Mouse (Mus musculus) neural tube, embryonic 13.5 days (tissue): ENCODE results near the gene Gm20388. TPM values are rescaled to one million over a fixed set of nuclear protein-coding genes. Genes with fewer than 3 reads are reported as not detected.

ENCODE experiments used
- ATAC-seq: fragments of 200-750 bp; cut with Nextera tagmentation; 2 replicates; pipeline ENCODE4 v1.8.0; 2017; ENCODE audit warnings: low read depth, mild to moderate bottlenecking, moderate TSS enrichment, moderate library complexity
- H3K27ac ChIP-seq: fragments of 300-500 bp; sonication (generic); replicated peaks from 2 replicates; pipeline ENCODE4 v1.5.1; 2015; ENCODE audit warnings: moderate library complexity, mild to moderate bottlenecking, inconsistent platforms
- H3K27me3 ChIP-seq: fragments of 300-500 bp; sonication (generic); 2 replicates; pipeline ENCODE4 v1.6.1; 2015; ENCODE audit warnings: mild to moderate bottlenecking, inconsistent platforms
- H3K36me3 ChIP-seq: fragments of 300-500 bp; sonication (generic); 2 replicates; pipeline ENCODE4 v1.6.1; 2015; ENCODE audit warnings: mild to moderate bottlenecking, inconsistent platforms
- H3K4me1 ChIP-seq: fragments of 300-500 bp; sonication (generic); replicated peaks from 2 replicates; pipeline ENCODE4 v1.6.1; 2015; ENCODE audit warnings: inconsistent platforms
- H3K4me2 ChIP-seq: fragments of 300-500 bp; sonication (generic); 2 replicates; pipeline ENCODE4 v1.6.1; 2015; ENCODE audit warnings: inconsistent platforms, mild to moderate bottlenecking, moderate library complexity
- H3K4me3 ChIP-seq: fragments of 300-500 bp; sonication (generic); 2 replicates; pipeline ENCODE4 v1.5.1; 2015; ENCODE audit warnings: mild to moderate bottlenecking, inconsistent platforms
- H3K9ac ChIP-seq: fragments of 300-500 bp; sonication (generic); 2 replicates; pipeline ENCODE4 v1.6.1; 2015; ENCODE audit warnings: moderate library complexity, mild to moderate bottlenecking, inconsistent platforms
- H3K9me3 ChIP-seq: fragments of 300-500 bp; sonication (generic); 2 replicates; pipeline ENCODE4 v1.6.1; 2016; ENCODE audit warnings: inconsistent platforms
- WGBS: fragments of 180-500 bp; shearing (Covaris S2); methylation state at CpG from one replicate; pipeline ENCODE4 v1.1.7; 2015; 5-methylcytosine and 5-hydroxymethylcytosine counted together
- polyA plus RNA-seq: library from polyadenylated mRNA; unstranded; fragments of >200 nt; fragmentation: Nextera tagmentation; extraction: Ambion mirVana; gene quantifications from 2 replicates; pipeline ENCODE4 v1.2.1, GENCODE M21; 2015

Gm20388 gene
- polyA plus RNA-seq, 1 experiment from 2014 or later, result 0.27 TPM

- WGBS, result 93% methylated on average over 27 of the region's 27 CpGs
- Histone ChIP-seq H3K4me3 (no peak overlapping the region), H3K4me1 (no peaks in the 10 kb centered on the region), H3K36me3 (peaks cover 17% of the 10 kb centered on the region), H3K4me2 (no peak overlapping the region), H3K27ac (no peak overlapping the region), H3K9ac (no peak overlapping the region), H3K27me3 (no peaks in the 10 kb centered on the region), H3K9me3 (no peaks in the 10 kb centered on the region)
- no peak for ATAC-seq
Measured at GRCm38 (mm10) chr8:123341040-123342015, 3430.7 kb downstream of the Gm20388 start.

- Histone ChIP-seq H3K4me1 (no peaks in the 10 kb centered on the region), H3K36me3 (peaks cover 17% of the 10 kb centered on the region), H3K9me3 (no peaks in the 10 kb centered on the region), H3K4me2 (no peak overlapping the region), H3K27me3 (no peaks in the 10 kb centered on the region), H3K4me3 (no peak overlapping the region), H3K27ac (no peak overlapping the region), H3K9ac (no peak overlapping the region)
- ATAC-seq, result no peak
- WGBS, result 91% methylated on average over 8 of the region's 8 CpGs
Measured at GRCm38 (mm10) chr8:123342253-123342652, 3431.6 kb downstream of the Gm20388 start.

GRCm38 (mm10) chr8:123342911-123343310, 3432.3 kb downstream of the Gm20388 start:
- Histone ChIP-seq H3K27ac (no peak overlapping the region), H3K9me3 (no peaks in the 10 kb centered on the region), H3K4me3 (no peak overlapping the region), H3K4me2 (no peak overlapping the region), H3K27me3 (no peaks in the 10 kb centered on the region), H3K4me1 (0 out of 2 replicates have a peak, but pooled peaks cover 1% of the 10 kb centered on the region), H3K36me3 (peaks cover 18% of the 10 kb centered on the region), H3K9ac (no peak overlapping the region)
- 84% methylated on average over 7 of the region's 7 CpGs for WGBS
- no peak for ATAC-seq

- H3K9ac ChIP-seq, result no peak overlapping the region
- no peak overlapping the region for H3K4me3 ChIP-seq
- H3K27ac ChIP-seq, result no peak overlapping the region; the same call in 1 of the 2 replicates
- H3K27me3 ChIP-seq, result no peaks in the 10 kb centered on the region
- no peak overlapping the region for H3K4me2 ChIP-seq
- no peak for ATAC-seq
- H3K9me3 ChIP-seq, result no peaks in the 10 kb centered on the region
- peaks cover 23% of the 10 kb centered on the region for H3K36me3 ChIP-seq
- WGBS, result 88% methylated on average over 12 of the region's 12 CpGs
- H3K4me1 ChIP-seq, result 0 out of 2 replicates have a peak, but pooled peaks cover 6% of the 10 kb centered on the region
Measured at GRCm38 (mm10) chr8:123343422-123343821, 3432.8 kb downstream of the Gm20388 start.

GRCm38 (mm10) chr8:123345135-123345534, 3434.5 kb downstream of the Gm20388 start:
- no peak overlapping the region for H3K4me2 ChIP-seq
- peaks cover 24% of the 10 kb centered on the region for H3K36me3 ChIP-seq
- peaks cover 13% of the 10 kb centered on the region; the same call in 1 of the 2 replicates for H3K4me1 ChIP-seq
- H3K9ac ChIP-seq, result no peak overlapping the region
- no peak overlapping the region for H3K4me3 ChIP-seq
- H3K27me3 ChIP-seq, result no peaks in the 10 kb centered on the region
- ATAC-seq, result no peak
- no peaks in the 10 kb centered on the region for H3K9me3 ChIP-seq
- H3K27ac ChIP-seq, result no peak overlapping the region
- WGBS, result 84% methylated on average over 8 of the region's 8 CpGs

GRCm38 (mm10) chr8:123345856-123346255, 3435.2 kb downstream of the Gm20388 start:
- Histone ChIP-seq H3K27me3 (no peaks in the 10 kb centered on the region), H3K9ac (no peak overlapping the region), H3K27ac (no peak overlapping the region), H3K4me1 (peaks cover 13% of the 10 kb centered on the region; the same call in 1 of the 2 replicates), H3K4me2 (no peak overlapping the region), H3K9me3 (no peaks in the 10 kb centered on the region), H3K4me3 (no peak overlapping the region), H3K36me3 (peaks cover 23% of the 10 kb centered on the region)
- 92% methylated on average over 6 of the region's 6 CpGs for WGBS
- no peak for ATAC-seq

GRCm38 (mm10) chr8:123347293-123347692, 3436.7 kb downstream of the Gm20388 start:
- Histone ChIP-seq H3K4me3 (no peak overlapping the region), H3K27ac (no peak overlapping the region), H3K9me3 (no peaks in the 10 kb centered on the region), H3K4me1 (peaks cover 15% of the 10 kb centered on the region; the same call in 1 of the 2 replicates), H3K27me3 (no peaks in the 10 kb centered on the region), H3K4me2 (no peak overlapping the region), H3K36me3 (peaks cover 18% of the 10 kb centered on the region), H3K9ac (no peak overlapping the region)
- no peak for ATAC-seq
- WGBS, result 78% methylated on average over 2 of the region's 2 CpGs

GRCm38 (mm10) chr8:123348237-123348843, 3437.7 kb downstream of the Gm20388 start:
- WGBS, result 64% methylated on average over 9 of the region's 9 CpGs
- Histone ChIP-seq H3K4me3 (no peak overlapping the region), H3K36me3 (peaks cover 18% of the 10 kb centered on the region), H3K4me2 (no peak overlapping the region), H3K9ac (no peak overlapping the region), H3K9me3 (no peaks in the 10 kb centered on the region), H3K4me1 (peaks cover 26% of the 10 kb centered on the region; the same call in 1 of the 2 replicates), H3K27ac (no peak overlapping the region; the same call in 1 of the 2 replicates), H3K27me3 (no peaks in the 10 kb centered on the region)
- no peak; the same call in 1 of the 2 replicates for ATAC-seq

- no peaks in the 10 kb centered on the region for H3K9me3 ChIP-seq
- no peak overlapping the region for H3K4me2 ChIP-seq
- peaks cover 26% of the 10 kb centered on the region; the same call in 1 of the 2 replicates for H3K4me1 ChIP-seq
- no peaks in the 10 kb centered on the region for H3K27me3 ChIP-seq
- no peak overlapping the region for H3K4me3 ChIP-seq
- peaks cover 18% of the 10 kb centered on the region for H3K36me3 ChIP-seq
- no peak for ATAC-seq
- 90% methylated on average over 4 of the region's 4 CpGs for WGBS
- H3K9ac ChIP-seq, result no peak overlapping the region
- no peak overlapping the region for H3K27ac ChIP-seq
Measured at GRCm38 (mm10) chr8:123349073-123349472, 3438.4 kb downstream of the Gm20388 start.

GRCm38 (mm10) chr8:123352118-123352517, 3441.5 kb downstream of the Gm20388 start:
- Histone ChIP-seq H3K4me2 (no peak overlapping the region), H3K4me3 (no peak overlapping the region), H3K27me3 (no peaks in the 10 kb centered on the region), H3K36me3 (peaks cover 39% of the 10 kb centered on the region), H3K9ac (no peak overlapping the region), H3K27ac (no peak overlapping the region), H3K4me1 (peaks cover 26% of the 10 kb centered on the region; the same call in 1 of the 2 replicates), H3K9me3 (no peaks in the 10 kb centered on the region)
- 0 out of 2 replicates have a peak, but pooled peaks have one; percentile 2 for ATAC-seq
- 90% methylated on average over 12 of the region's 12 CpGs for WGBS

GRCm38 (mm10) chr8:123352786-123353185, 3442.1 kb downstream of the Gm20388 start:
- Histone ChIP-seq H3K4me1 (peaks cover 26% of the 10 kb centered on the region; the same call in 1 of the 2 replicates), H3K9ac (no peak overlapping the region), H3K4me2 (no peak overlapping the region), H3K27ac (no peak overlapping the region), H3K27me3 (no peaks in the 10 kb centered on the region), H3K9me3 (no peaks in the 10 kb centered on the region), H3K36me3 (peaks cover 46% of the 10 kb centered on the region), H3K4me3 (no peak overlapping the region)
- ATAC-seq, result peak; percentile 55; the same call in 1 of the 2 replicates
- WGBS, result 50% methylated on average over 13 of the region's 13 CpGs

- ATAC-seq, result no peak; the same call in 1 of the 2 replicates
- no peak overlapping the region for H3K27ac ChIP-seq
Measured at GRCm38 (mm10) chr8:123353216-123353615, 3442.6 kb downstream of the Gm20388 start.

More at GRCm38 (mm10) chr8:123353216-123353615, 3442.6 kb downstream of the Gm20388 start:
- H3K4me1 ChIP-seq, result peaks cover 22% of the 10 kb centered on the region; the same call in 1 of the 2 replicates
- H3K27me3 ChIP-seq, result no peaks in the 10 kb centered on the region
- no peak overlapping the region for H3K4me2 ChIP-seq
- WGBS, result 34% methylated on average over 11 of the region's 11 CpGs
- H3K9me3 ChIP-seq, result no peaks in the 10 kb centered on the region
- H3K9ac ChIP-seq, result no peak overlapping the region
- no peak overlapping the region for H3K4me3 ChIP-seq
- peaks cover 46% of the 10 kb centered on the region for H3K36me3 ChIP-seq
